Mouse (Mus musculus) embryonic facial prominence, embryonic 11.5 days (tissue): ENCODE data around the gene Cnpy3. TPM values are rescaled to one million over a fixed set of nuclear protein-coding genes. Genes with fewer than 3 reads are reported as not detected.
A peak's percentile ranks its signal among the peaks of the same experiment; 100 is the strongest.

Source experiments
- ATAC-seq: fragments of 200-750 bp; cut with Nextera tagmentation; replicated peaks from 2 replicates; pipeline ENCODE4 v1.8.0; 2017; ENCODE audit warnings: low read depth; ENCODE audit not compliant: insufficient number of reproducible peaks, low FRiP score, low TSS enrichment
- DNase-seq: peaks from one replicate; pipeline ENCODE4 v3.0.0-alpha.2; 2015; ENCODE audit warnings: low spot score
- H3K27ac ChIP-seq: fragments of 300-500 bp; sonication (generic); replicated peaks from 2 replicates; pipeline ENCODE4 v1.5.1; 2014; ENCODE audit warnings: mild to moderate bottlenecking, low read depth, low read length, control low read depth
- H3K27me3 ChIP-seq: fragments of 300-500 bp; sonication (generic); 2 replicates; pipeline ENCODE4 v1.6.1; 2014; ENCODE audit warnings: mild to moderate bottlenecking, low read length, moderate library complexity, mixed read lengths; ENCODE audit not compliant: control insufficient read depth, insufficient read depth
- H3K36me3 ChIP-seq: fragments of 300-500 bp; sonication (generic); replicated peaks from 2 replicates; pipeline ENCODE4 v1.6.1; 2014; ENCODE audit warnings: low read depth, mild to moderate bottlenecking, low read length, moderate library complexity, mixed read lengths; ENCODE audit not compliant: control insufficient read depth, insufficient read depth
- H3K4me1 ChIP-seq: fragments of 300-500 bp; sonication (generic); 2 replicates; pipeline ENCODE4 v1.6.1; 2014; ENCODE audit warnings: low read length, mixed read lengths; ENCODE audit not compliant: control insufficient read depth, insufficient read depth
- H3K4me2 ChIP-seq: fragments of 300-500 bp; sonication (generic); 2 replicates; pipeline ENCODE4 v1.6.1; 2014; ENCODE audit warnings: low read depth, mild to moderate bottlenecking, control low read depth, low read length, moderate library complexity
- H3K4me3 ChIP-seq: fragments of 300-500 bp; sonication (generic); 2 replicates; pipeline ENCODE4 v1.5.1; 2014; ENCODE audit warnings: low read depth, low read length, control low read depth
- H3K9ac ChIP-seq: fragments of 300-500 bp; sonication (generic); replicated peaks from 2 replicates; pipeline ENCODE4 v1.6.1; 2014; ENCODE audit warnings: mild to moderate bottlenecking, control low read depth, low read length
- H3K9me3 ChIP-seq: fragments of 300-500 bp; sonication (generic); replicated peaks from 2 replicates; pipeline ENCODE4 v1.6.1; 2016; ENCODE audit warnings: mild to moderate bottlenecking, low read length, inconsistent platforms, mixed read lengths; ENCODE audit not compliant: control insufficient read depth
- WGBS: fragments of 180-500 bp; shearing (Covaris S2); extraction: QIAGEN DNeasy Blood & Tissue Kit; methylation state at CpG from one replicate; pipeline ENCODE4 v1.1.7; 2014; 5-methylcytosine and 5-hydroxymethylcytosine counted together
- polyA plus RNA-seq: library from polyadenylated mRNA; unstranded; fragments of >200 nt; fragmentation: Nextera tagmentation; extraction: Ambion mirVana; gene quantifications from 2 replicates; pipeline ENCODE4 v1.2.1, GENCODE M21; 2014

Cnpy3 gene
- polyA plus RNA-seq, 1 experiment from 2014 or later = 52.2 TPM

GRCm38 (mm10) chr17:46711612-46712271 is 40.3 kb downstream of the Cnpy3 start:
- Histone ChIP-seq H3K4me2 (peak overlapping the region; percentile 87), H3K27me3 (no peaks in the 10 kb centered on the region), H3K9me3 (no peaks in the 10 kb centered on the region), H3K36me3 (no peaks in the 10 kb centered on the region; the same call in none of the 2 replicates), H3K9ac (peak overlapping the region; percentile 85), H3K4me1 (no peaks in the 10 kb centered on the region), H3K4me3 (peak overlapping the region; percentile 97), H3K27ac (peak overlapping the region; percentile 56; the same call in 1 of the 2 replicates)
- ATAC-seq (peak; percentile 56; the same call in 1 of the 2 replicates), DNase-seq (peak; percentile 10)
- WGBS = under 1% methylated on average over 75 of the region's 76 CpGs

DNA sequence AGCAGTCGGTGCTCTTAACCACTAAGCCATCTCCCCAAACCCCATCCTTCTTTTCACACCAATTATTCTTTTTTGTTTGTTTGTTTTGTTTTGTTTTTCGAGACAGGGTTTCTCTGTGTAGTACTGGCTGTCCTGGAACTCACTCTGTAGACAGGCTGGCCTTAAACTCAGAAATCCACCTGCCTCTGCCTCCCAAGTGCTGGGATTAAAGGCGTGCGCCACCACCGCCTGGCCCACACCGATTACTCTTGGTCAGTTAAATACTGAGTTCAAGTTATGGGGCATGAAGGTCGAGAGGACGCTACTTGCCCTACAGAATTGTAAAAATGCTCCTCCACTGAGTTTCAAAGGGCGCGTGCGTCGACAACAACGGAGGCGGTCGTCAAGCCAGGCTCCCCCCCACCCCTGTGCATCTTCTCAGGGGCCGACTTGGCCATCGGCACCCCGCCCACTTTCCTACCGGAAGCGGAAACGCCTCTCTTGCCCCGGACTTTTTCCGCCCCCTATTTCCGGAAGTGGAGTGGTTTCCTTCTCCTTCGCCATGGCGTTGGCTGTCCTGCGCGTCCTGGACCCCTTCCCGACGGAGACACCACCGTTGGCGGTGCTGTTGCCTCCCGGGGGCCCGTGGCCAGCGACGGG is 40.9 kb downstream of the Cnpy3 start, which contains the start of gene Pex6:
TSS of gene Pex6 (plus strand) at position 505 of the 639 bp plus-strand sequence.
- peak; percentile 55 for ATAC-seq
- Histone ChIP-seq H3K4me3 (peak within 1 kb of the TSS; percentile 97), H3K9me3 (no peaks in the 10 kb centered on the region), H3K4me2 (peak within 1 kb of the TSS; percentile 87), H3K27ac (peak within 1 kb of the TSS; percentile 56; the same call in 1 of the 2 replicates), H3K36me3 (no peaks in the 10 kb centered on the region; the same call in 1 of the 2 replicates), H3K4me1 (no peaks in the 10 kb centered on the region), H3K9ac (peak within 1 kb of the TSS; percentile 85), H3K27me3 (no peaks in the 10 kb centered on the region)
- WGBS = 9% methylated on average over 36 of the region's 36 CpGs
- DNase-seq = peak; percentile 98

GRCm38 (mm10) chr17:46706375-46707089 is 45.5 kb downstream of the Cnpy3 start:
- DNase-seq (no peak), ATAC-seq (no peak)
- no peaks in the 10 kb centered on the region for H3K9me3 ChIP-seq
- 91% methylated on average over 14 of the region's 14 CpGs for WGBS
- H3K27me3 ChIP-seq = no peaks in the 10 kb centered on the region
- peaks cover 10% of the 10 kb centered on the region for H3K4me1 ChIP-seq
- no peak overlapping the region for H3K4me3 ChIP-seq
- no peak overlapping the region for H3K27ac ChIP-seq
- no peaks in the 10 kb centered on the region for H3K36me3 ChIP-seq
- no peak overlapping the region for H3K9ac ChIP-seq
- no peak overlapping the region for H3K4me2 ChIP-seq

GRCm38 (mm10) chr17:46704887-46705835 is 46.9 kb downstream of the Cnpy3 start, which contains the start of gene Ppp2r5d:
Ppp2r5d (minus strand) TSS chr17:46705111.
- Histone ChIP-seq H3K27ac (peak within 1 kb of the TSS; percentile 85), H3K4me3 (peak within 1 kb of the TSS; percentile 91), H3K9ac (peak within 1 kb of the TSS; percentile 90), H3K9me3 (no peaks in the 10 kb centered on the region), H3K4me2 (peak within 1 kb of the TSS; percentile 70), H3K4me1 (peaks cover 10% of the 10 kb centered on the region), H3K27me3 (no peaks in the 10 kb centered on the region), H3K36me3 (no peaks in the 10 kb centered on the region)
- DNase-seq (peak; percentile 99), ATAC-seq (peak; percentile 94)
- under 1% methylated on average over 48 of the region's 48 CpGs for WGBS

DNA sequence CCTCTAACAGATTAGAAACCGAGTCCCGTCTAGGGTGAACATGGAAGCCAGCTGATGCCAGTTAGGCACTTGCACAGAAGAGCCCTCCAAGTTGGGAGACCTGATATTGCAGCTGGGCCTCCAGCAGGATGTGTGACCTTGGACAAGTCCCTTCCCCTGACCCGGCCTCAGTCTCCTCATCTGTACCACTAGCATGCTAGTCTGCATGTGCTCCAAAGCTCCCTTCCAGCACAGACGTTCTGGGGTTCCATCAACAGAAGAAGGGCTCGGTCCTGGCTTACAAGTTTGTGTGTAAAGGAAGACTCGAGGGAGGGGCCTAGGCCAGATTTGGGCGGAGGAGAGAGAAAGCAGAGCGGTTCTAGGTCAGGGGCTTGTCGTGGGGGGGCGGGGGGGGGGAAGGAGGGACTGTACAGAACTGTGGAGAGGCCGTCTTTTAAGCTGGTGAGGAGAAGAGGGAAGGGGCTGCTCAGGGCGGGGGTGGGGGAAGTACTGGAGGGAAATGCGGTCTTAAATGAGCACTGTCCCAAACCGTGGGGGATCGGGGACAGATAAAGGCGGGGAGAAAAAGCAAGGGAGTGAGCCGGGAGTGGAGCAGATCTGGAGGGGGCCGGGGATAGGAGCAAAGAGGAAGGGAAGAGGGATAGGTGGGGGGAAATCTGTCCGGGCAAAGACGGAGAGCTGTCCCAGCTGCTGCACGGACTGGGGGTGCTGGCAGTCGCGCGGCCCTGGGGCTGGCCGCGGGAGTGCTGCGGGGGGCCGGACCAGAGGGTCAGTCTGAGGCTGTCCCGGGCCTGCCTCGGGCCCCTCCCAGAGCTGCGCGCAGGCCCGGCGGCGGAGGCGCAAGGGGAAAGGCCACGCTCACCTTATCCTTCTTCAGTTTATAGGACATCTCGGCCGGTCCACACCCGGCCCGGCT is 47.8 kb downstream of the Cnpy3 start:
- WGBS = 6% methylated on average over 23 of the region's 41 CpGs

GRCm38 (mm10) chr17:46702506-46702905 is 49.5 kb downstream of the Cnpy3 start:
- H3K27me3 ChIP-seq = no peaks in the 10 kb centered on the region
- ATAC-seq (no peak), DNase-seq (no peak)
- no peaks in the 10 kb centered on the region for H3K9me3 ChIP-seq
- no peak overlapping the region for H3K4me3 ChIP-seq
- no peaks in the 10 kb centered on the region; the same call in 1 of the 2 replicates for H3K36me3 ChIP-seq
- H3K4me2 ChIP-seq = 0 out of 2 replicates have a peak overlapping the region, but pooled peaks have one; percentile 69
- no peak overlapping the region for H3K27ac ChIP-seq
- WGBS = 88% methylated on average over 5 of the region's 5 CpGs
- H3K4me1 ChIP-seq = peaks cover 10% of the 10 kb centered on the region
- H3K9ac ChIP-seq = peak overlapping the region; percentile 90

More for the DNA sequence above, 47.8 kb downstream of the Cnpy3 start:
- peak overlapping the region; percentile 85 for H3K27ac ChIP-seq
- no peaks in the 10 kb centered on the region for H3K36me3 ChIP-seq
- ATAC-seq (peak; percentile 79), DNase-seq (peak; percentile 28)
- H3K4me1 ChIP-seq = peaks cover 10% of the 10 kb centered on the region
- H3K9me3 ChIP-seq = no peaks in the 10 kb centered on the region
- H3K9ac ChIP-seq = peak overlapping the region; percentile 90
- H3K4me3 ChIP-seq = peak overlapping the region; percentile 91
- H3K27me3 ChIP-seq = no peaks in the 10 kb centered on the region
- H3K4me2 ChIP-seq = peak overlapping the region; percentile 69
